Mouse (Mus musculus): ENCODE data around the gene Oaz2. TPM values are rescaled to one million over a fixed set of nuclear protein-coding genes. Genes with fewer than 3 reads are reported as not detected.
A peak's percentile ranks its signal among the peaks of the same experiment; 100 is the strongest.
"Not testable (repeated sequence)": the region's sequence is repeated elsewhere in the genome, so short reads cannot be mapped to it uniquely, and the experiment has no call there.

Gene Oaz2
- polyA plus RNA-seq, 1 experiment from 2014 or later = 166 TPM

DNA sequence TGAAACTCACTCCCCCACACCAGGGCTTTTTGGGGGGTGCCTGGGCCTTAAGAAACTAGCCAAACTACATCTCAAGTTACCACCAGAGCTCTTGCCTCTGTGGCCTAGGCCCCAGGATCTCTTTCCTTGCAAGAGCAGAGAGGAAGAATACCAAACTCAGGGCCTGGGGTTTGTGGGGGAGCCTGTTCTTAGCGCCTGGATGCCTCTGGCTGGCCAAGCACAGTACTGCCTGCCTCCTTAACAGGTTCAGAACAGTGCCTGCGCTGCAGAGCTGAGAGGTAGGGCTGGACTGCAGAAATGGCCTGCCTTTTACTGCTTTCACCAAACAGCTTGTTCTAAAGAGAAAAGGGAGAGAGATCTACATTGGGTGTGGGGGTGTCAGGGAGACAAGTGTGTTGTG lies 22.1 kb downstream of the Oaz2 start:
- not testable (repeated sequence) for H3K4me2 ChIP-seq (ENCODE audit: low read length); H3K9ac ChIP-seq (ENCODE audit: low read length); H3K9me3 ChIP-seq (ENCODE audit: control insufficient read depth, low read length); H3K27me3 ChIP-seq (replicated peaks; ENCODE audit: control insufficient read depth, insufficient read depth, low read length); H3K4me1 ChIP-seq (replicated peaks; ENCODE audit: control insufficient read depth, insufficient read depth, low read length); H3K4me3 ChIP-seq (ENCODE audit: low read depth, low read length); ATAC-seq (replicated peaks; ENCODE audit: low FRiP score, low TSS enrichment, low read depth); H3K27ac ChIP-seq (ENCODE audit: low read depth); DNase-seq (ENCODE audit: low spot score)
- 85% methylated on average over 1 of the region's 2 CpGs for WGBS
- peaks cover 70% of the 10 kb centered on the region for H3K36me3 ChIP-seq (ENCODE audit: control insufficient read depth, insufficient read depth, low read length)

DNA sequence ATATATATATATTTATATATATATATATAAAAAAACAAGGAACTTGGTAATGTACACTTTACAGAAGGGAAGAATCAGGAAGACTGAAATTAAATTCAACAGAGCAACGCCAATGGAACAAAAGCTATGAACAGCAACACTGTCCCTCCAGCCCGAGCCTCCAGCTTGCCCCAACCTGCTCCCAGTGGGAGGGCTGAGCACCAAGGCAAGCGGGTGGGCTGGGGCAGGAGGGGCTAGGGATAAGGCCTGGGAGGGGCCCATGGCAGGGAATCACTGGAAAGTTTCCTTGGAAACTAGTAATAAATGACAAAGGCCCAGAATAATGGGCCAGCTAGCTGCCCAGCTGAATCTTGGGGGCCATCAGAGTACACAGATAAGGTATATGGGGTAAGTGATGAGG lies 24.7 kb downstream of the Oaz2 start:
- Histone ChIP-seq H3K9ac (ENCODE audit: low read length) (no peak overlapping the region), H3K4me3 (ENCODE audit: low read depth, low read length) (no peak overlapping the region), H3K4me1 (replicated peaks; ENCODE audit: control insufficient read depth, insufficient read depth, low read length) (no peaks in the 10 kb centered on the region), H3K36me3 (ENCODE audit: control insufficient read depth, insufficient read depth, low read length) (peaks cover 79% of the 10 kb centered on the region), H3K4me2 (ENCODE audit: low read length) (no peak overlapping the region), H3K9me3 (ENCODE audit: control insufficient read depth, low read length) (no peaks in the 10 kb centered on the region), H3K27ac (ENCODE audit: low read depth) (0 out of 2 replicates have a peak overlapping the region, but pooled peaks have one; percentile 16), H3K27me3 (replicated peaks; ENCODE audit: control insufficient read depth, insufficient read depth, low read length) (no peaks in the 10 kb centered on the region)
- ATAC-seq (replicated peaks; ENCODE audit: low FRiP score, low TSS enrichment, low read depth) (0 out of 2 replicates have a peak, but pooled peaks have one; percentile 51), DNase-seq (ENCODE audit: low spot score) (no peak)
- WGBS = 58% methylated on average over 3 of the region's 3 CpGs

DNA sequence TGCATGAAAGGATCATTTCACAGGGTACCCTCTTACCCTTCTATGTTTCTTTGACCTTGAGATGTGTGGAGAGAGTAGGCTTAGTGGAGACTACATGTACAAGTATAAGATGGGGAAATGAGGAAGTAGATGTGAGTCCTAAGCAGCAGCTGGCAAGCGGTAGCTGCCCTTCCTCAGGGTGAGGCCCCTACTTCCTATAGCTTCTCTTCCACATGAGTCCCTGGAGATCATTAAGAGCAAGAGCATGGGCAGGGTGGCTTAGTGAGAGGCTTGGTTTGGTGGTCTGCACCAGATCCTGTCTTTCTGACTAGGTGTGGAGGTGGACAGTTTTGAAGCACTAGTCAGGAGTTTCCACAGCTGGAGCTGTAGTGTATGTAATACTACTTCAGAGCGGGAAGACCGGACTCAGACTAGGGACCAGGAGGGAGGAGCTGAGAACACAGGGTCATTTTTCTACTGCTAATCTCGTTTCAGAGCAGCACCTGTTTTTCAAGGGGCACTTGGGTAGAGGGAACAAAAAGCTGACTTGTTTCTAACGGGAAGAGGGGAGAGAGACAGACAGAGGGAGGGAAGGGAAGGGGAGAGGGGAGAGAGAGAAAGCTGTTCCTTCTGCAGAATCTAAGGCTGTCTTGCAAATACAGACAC lies 25.3 kb downstream of the Oaz2 start:
- no peaks in the 10 kb centered on the region for H3K9me3 ChIP-seq (ENCODE audit: control insufficient read depth, low read length)
- H3K9ac ChIP-seq (ENCODE audit: low read length) = no peak overlapping the region
- H3K4me1 ChIP-seq (replicated peaks; ENCODE audit: control insufficient read depth, insufficient read depth, low read length) = no peaks in the 10 kb centered on the region
- peaks cover 79% of the 10 kb centered on the region for H3K36me3 ChIP-seq (ENCODE audit: control insufficient read depth, insufficient read depth, low read length)
- ATAC-seq (replicated peaks; ENCODE audit: low FRiP score, low TSS enrichment, low read depth) (peak; percentile 29; the same call in 1 of the 2 replicates), DNase-seq (ENCODE audit: low spot score) (no peak)
- WGBS = 37% methylated on average over 5 of the region's 5 CpGs
- H3K4me3 ChIP-seq (ENCODE audit: low read depth, low read length) = no peak overlapping the region
- H3K4me2 ChIP-seq (ENCODE audit: low read length) = no peak overlapping the region
- H3K27me3 ChIP-seq (replicated peaks; ENCODE audit: control insufficient read depth, insufficient read depth, low read length) = no peaks in the 10 kb centered on the region
- H3K27ac ChIP-seq (ENCODE audit: low read depth) = 0 out of 2 replicates have a peak overlapping the region, but pooled peaks have one; percentile 16

DNA sequence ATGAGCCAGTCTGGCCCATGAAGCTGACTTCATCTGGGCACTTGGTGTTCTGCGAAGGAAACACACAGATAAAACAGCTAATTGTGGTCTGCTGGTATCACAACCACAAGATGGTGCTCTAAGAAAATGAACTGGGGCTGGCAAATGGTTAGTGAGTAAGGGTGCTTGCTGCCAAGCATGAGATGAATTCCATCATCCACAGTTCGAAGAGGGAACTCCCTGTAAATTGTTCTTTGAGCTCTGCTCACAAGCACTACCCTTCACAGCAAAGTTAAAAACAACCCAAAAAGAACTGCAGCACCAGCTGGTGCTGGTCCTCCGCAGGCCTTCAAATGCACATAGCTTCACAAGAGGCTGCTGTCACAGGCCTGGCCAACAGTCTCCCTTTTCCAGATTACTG lies 27.8 kb downstream of the Oaz2 start:
- peaks cover 88% of the 10 kb centered on the region for H3K36me3 ChIP-seq (ENCODE audit: control insufficient read depth, insufficient read depth, low read length)
- no peak overlapping the region for H3K27ac ChIP-seq (ENCODE audit: low read depth)
- H3K9me3 ChIP-seq (ENCODE audit: control insufficient read depth, low read length) = no peaks in the 10 kb centered on the region
- no peak overlapping the region for H3K9ac ChIP-seq (ENCODE audit: low read length)
- H3K4me2 ChIP-seq (ENCODE audit: low read length) = no peak overlapping the region
- DNase-seq (ENCODE audit: low spot score) (no peak), ATAC-seq (replicated peaks; ENCODE audit: low FRiP score, low TSS enrichment, low read depth) (no peak)
- no peaks in the 10 kb centered on the region for H3K4me1 ChIP-seq (replicated peaks; ENCODE audit: control insufficient read depth, insufficient read depth, low read length)
- H3K4me3 ChIP-seq (ENCODE audit: low read depth, low read length) = no peak overlapping the region
- WGBS = 58% methylated on average over 3 of the region's 3 CpGs
- no peaks in the 10 kb centered on the region for H3K27me3 ChIP-seq (replicated peaks; ENCODE audit: control insufficient read depth, insufficient read depth, low read length)

DNA sequence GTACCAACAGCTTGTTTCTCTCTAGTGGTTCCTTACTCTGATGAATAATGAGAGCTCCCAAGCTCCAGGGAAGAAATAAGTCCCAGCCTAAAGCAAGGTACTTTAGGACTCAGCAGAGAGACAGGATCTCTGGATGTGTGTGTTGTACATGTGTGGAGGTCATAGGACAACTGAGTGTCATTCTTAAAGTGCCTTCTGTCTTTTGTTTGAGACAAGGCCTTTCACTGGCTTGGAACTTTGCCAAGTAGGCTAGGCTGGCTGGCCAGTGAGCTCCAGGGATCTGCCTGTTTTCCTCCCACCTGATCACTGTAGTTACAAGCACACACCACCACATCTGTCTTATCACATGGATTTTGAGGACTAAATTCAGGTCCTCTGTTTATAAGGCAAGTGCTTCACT lies 28.5 kb downstream of the Oaz2 start:
- H3K9ac ChIP-seq (ENCODE audit: low read length) = no peak overlapping the region
- no peaks in the 10 kb centered on the region for H3K4me1 ChIP-seq (replicated peaks; ENCODE audit: control insufficient read depth, insufficient read depth, low read length)
- ATAC-seq (replicated peaks; ENCODE audit: low FRiP score, low TSS enrichment, low read depth) = no peak
- no peak overlapping the region for H3K4me2 ChIP-seq (ENCODE audit: low read length)
- DNase-seq (ENCODE audit: low spot score) = no peak
- H3K36me3 ChIP-seq (ENCODE audit: control insufficient read depth, insufficient read depth, low read length) = peaks cover 90% of the 10 kb centered on the region
- H3K4me3 ChIP-seq (ENCODE audit: low read depth, low read length) = no peak overlapping the region
- no peak overlapping the region for H3K27ac ChIP-seq (ENCODE audit: low read depth)
- no peaks in the 10 kb centered on the region for H3K9me3 ChIP-seq (ENCODE audit: control insufficient read depth, low read length)
- no peaks in the 10 kb centered on the region for H3K27me3 ChIP-seq (replicated peaks; ENCODE audit: control insufficient read depth, insufficient read depth, low read length)

DNA sequence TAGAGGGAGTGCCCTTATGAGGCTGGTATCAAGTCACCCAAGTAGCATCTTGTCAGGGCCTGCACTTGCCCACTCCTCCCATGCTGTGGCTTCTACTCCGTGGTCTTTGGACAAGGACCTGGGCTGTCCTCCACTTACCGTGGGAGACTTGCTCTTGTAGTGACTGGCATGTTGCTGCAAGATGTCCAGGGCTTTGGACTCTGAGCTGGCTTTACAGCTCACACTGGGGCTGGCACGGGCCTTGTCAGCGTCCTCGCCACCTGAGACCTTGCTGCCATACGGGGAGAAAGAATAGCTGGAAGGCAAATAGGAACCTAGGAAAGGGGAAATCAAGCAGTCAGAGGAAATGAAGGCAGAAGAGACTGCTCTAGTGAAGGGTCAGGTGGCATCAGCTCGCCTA lies 29.6 kb downstream of the Oaz2 start:
- no peak overlapping the region for H3K4me3 ChIP-seq (ENCODE audit: low read depth, low read length)
- no peaks in the 10 kb centered on the region for H3K4me1 ChIP-seq (replicated peaks; ENCODE audit: control insufficient read depth, insufficient read depth, low read length)
- DNase-seq (ENCODE audit: low spot score) (no peak), ATAC-seq (replicated peaks; ENCODE audit: low FRiP score, low TSS enrichment, low read depth) (no peak)
- H3K27me3 ChIP-seq (replicated peaks; ENCODE audit: control insufficient read depth, insufficient read depth, low read length) = no peaks in the 10 kb centered on the region
- H3K36me3 ChIP-seq (ENCODE audit: control insufficient read depth, insufficient read depth, low read length) = peaks cover 97% of the 10 kb centered on the region
- H3K4me2 ChIP-seq (ENCODE audit: low read length) = no peak overlapping the region
- no peak overlapping the region for H3K27ac ChIP-seq (ENCODE audit: low read depth)
- 90% methylated on average over 7 of the region's 7 CpGs for WGBS
- no peaks in the 10 kb centered on the region for H3K9me3 ChIP-seq (ENCODE audit: control insufficient read depth, low read length)
- H3K9ac ChIP-seq (ENCODE audit: low read length) = no peak overlapping the region

DNA sequence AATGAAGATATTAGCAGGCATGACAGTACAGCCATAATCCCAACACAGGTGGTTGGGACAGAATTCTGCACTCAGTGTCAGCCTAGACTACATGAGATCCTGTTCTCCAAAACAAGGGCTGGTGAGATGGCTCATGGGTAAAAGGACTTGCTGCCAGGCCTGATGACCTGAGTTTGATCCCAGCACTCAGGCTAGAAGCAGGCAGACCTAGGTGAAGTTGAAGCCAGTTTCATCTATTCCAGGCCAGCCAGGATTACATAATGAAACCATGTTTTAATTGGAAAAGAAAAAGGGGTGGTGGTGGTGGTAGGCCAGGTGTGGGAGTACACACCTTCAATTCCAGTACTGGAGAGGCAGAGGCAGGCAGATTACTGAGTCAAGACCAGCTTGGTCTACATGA lies 30.2 kb downstream of the Oaz2 start:
- Histone ChIP-seq H3K4me3 (ENCODE audit: low read depth, low read length) (no peak overlapping the region), H3K36me3 (ENCODE audit: control insufficient read depth, insufficient read depth, low read length) (peaks cover 97% of the 10 kb centered on the region), H3K4me2 (ENCODE audit: low read length) (no peak overlapping the region), H3K9me3 (ENCODE audit: control insufficient read depth, low read length) (no peaks in the 10 kb centered on the region), H3K9ac (ENCODE audit: low read length) (no peak overlapping the region), H3K27ac (ENCODE audit: low read depth) (no peak overlapping the region), H3K27me3 (replicated peaks; ENCODE audit: control insufficient read depth, insufficient read depth, low read length) (no peaks in the 10 kb centered on the region), H3K4me1 (replicated peaks; ENCODE audit: control insufficient read depth, insufficient read depth, low read length) (no peaks in the 10 kb centered on the region)
- no peak for ATAC-seq (replicated peaks; ENCODE audit: low FRiP score, low TSS enrichment, low read depth)
- DNase-seq (ENCODE audit: low spot score) = no peak

DNA sequence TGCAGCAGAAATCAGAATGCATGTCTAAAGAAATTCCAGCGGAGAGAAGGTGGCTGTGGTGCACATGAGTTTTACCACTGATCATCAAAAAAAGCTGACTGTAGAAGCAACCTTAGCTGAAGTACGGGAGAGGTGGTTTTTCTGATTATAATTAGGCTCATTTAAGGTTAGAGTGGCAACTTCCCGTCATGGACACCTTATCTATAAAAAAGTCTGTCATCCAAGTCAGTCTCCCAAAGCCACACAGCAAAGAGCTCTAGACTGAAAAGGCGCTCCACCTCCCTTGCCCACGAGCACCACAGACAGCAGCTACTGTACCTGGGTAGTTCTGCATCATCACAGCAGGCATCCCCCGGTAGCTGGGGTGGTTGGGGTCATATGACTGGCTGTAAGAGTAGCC lies 32.7 kb downstream of the Oaz2 start:
- no peaks in the 10 kb centered on the region for H3K4me1 ChIP-seq (replicated peaks; ENCODE audit: control insufficient read depth, insufficient read depth, low read length)
- H3K27ac ChIP-seq (ENCODE audit: low read depth) = no peak overlapping the region
- ATAC-seq (replicated peaks; ENCODE audit: low FRiP score, low TSS enrichment, low read depth) (no peak), DNase-seq (ENCODE audit: low spot score) (no peak)
- H3K36me3 ChIP-seq (ENCODE audit: control insufficient read depth, insufficient read depth, low read length) = peaks cover 88% of the 10 kb centered on the region
- H3K9ac ChIP-seq (ENCODE audit: low read length) = no peak overlapping the region
- no peak overlapping the region for H3K4me2 ChIP-seq (ENCODE audit: low read length)
- H3K4me3 ChIP-seq (ENCODE audit: low read depth, low read length) = no peak overlapping the region
- no peaks in the 10 kb centered on the region for H3K9me3 ChIP-seq (ENCODE audit: control insufficient read depth, low read length)
- WGBS = 88% methylated on average over 6 of the region's 6 CpGs
- no peaks in the 10 kb centered on the region for H3K27me3 ChIP-seq (replicated peaks; ENCODE audit: control insufficient read depth, insufficient read depth, low read length)

DNA sequence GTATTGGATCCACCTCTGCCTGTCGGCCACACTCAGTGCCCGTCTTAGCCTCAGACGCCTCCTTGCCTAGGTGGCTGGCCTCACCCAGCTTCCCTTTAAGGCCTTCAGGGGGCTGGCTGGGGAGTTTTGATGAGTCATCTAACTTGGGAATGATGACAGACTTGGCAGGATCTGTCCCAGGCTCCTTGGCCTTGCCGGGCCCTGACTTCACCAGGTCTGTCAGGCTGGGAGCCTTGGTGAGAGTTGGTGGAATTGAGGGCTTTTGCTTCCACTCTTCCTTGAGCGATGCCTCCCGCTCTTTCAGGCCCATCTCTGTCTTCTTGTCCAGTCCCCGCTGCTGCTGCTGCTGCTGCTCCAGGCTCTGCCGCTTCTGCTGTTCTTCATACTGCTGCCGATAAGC lies 34.5 kb downstream of the Oaz2 start:
- Histone ChIP-seq H3K9me3 (ENCODE audit: control insufficient read depth, low read length) (no peaks in the 10 kb centered on the region), H3K4me2 (ENCODE audit: low read length) (no peak overlapping the region), H3K27ac (ENCODE audit: low read depth) (no peak overlapping the region), H3K9ac (ENCODE audit: low read length) (no peak overlapping the region), H3K4me3 (ENCODE audit: low read depth, low read length) (no peak overlapping the region), H3K27me3 (replicated peaks; ENCODE audit: control insufficient read depth, insufficient read depth, low read length) (no peaks in the 10 kb centered on the region), H3K36me3 (ENCODE audit: control insufficient read depth, insufficient read depth, low read length) (peaks cover 73% of the 10 kb centered on the region), H3K4me1 (replicated peaks; ENCODE audit: control insufficient read depth, insufficient read depth, low read length) (no peaks in the 10 kb centered on the region)
- DNase-seq (ENCODE audit: low spot score) = no peak
- ATAC-seq (replicated peaks; ENCODE audit: low FRiP score, low TSS enrichment, low read depth) = no peak
- WGBS = 90% methylated on average over 9 of the region's 9 CpGs

All from intestine, embryonic 14.5 days (tissue).